Mouse (Mus musculus) MEL (cell line): Measurements from ENCODE around the gene Fmo9.

Experiments used
- CTCF ChIP-seq, 3 experiments: IDR thresholded peaks in 2 of 3; conservative IDR thresholded peaks in 1 of 3; 2 replicates each; pipeline ENCODE4 v1.5.1; 2011 to 2012; ENCODE audit warnings: low read length in 3 of 3, low read depth in 2 of 3, mild to moderate bottlenecking in 2 of 3, improper control_type of control experiment in 1 of 3, inconsistent platforms in 1 of 3, mixed read lengths in 1 of 3, moderate library complexity in 1 of 3; ENCODE audit not compliant: control insufficient read depth in 1 of 3, insufficient read depth in 1 of 3, poor library complexity in 1 of 3, severe bottlenecking in 1 of 3
- EP300 ChIP-seq, 2 experiments: IDR thresholded peaks; 2 replicates each; pipeline ENCODE4 v1.6.1; 2011; ENCODE audit warnings: improper control_type of control experiment in 2 of 2, low read length in 2 of 2, low read depth in 1 of 2, mild to moderate bottlenecking in 1 of 2
- ETS1 ChIP-seq: IDR thresholded peaks from 2 replicates; pipeline ENCODE4 v1.6.1; 2012; ENCODE audit warnings: low read depth, mild to moderate bottlenecking, inconsistent platforms, low read length, improper control_type of control experiment, moderate library complexity
- GATA1 ChIP-seq: IDR thresholded peaks from 2 replicates; pipeline ENCODE4 v1.6.1; 2011; ENCODE audit warnings: low read depth, low read length, improper control_type of control experiment
- HCFC1 ChIP-seq: IDR thresholded peaks from 2 replicates; pipeline ENCODE4 v1.6.1; 2012; ENCODE audit warnings: low read depth, mild to moderate bottlenecking, inconsistent platforms, low read length, improper control_type of control experiment, moderate library complexity
- NELFE ChIP-seq: IDR thresholded peaks from 2 replicates; pipeline ENCODE4 v1.6.1; 2011; ENCODE audit warnings: low read depth, low read length, improper control_type of control experiment
- NRF1 ChIP-seq: IDR thresholded peaks from 2 replicates; pipeline ENCODE4 v1.6.1; 2014; ENCODE audit warnings: low read depth, mild to moderate bottlenecking, inconsistent platforms, low read length, improper control_type of control experiment, moderate library complexity; ENCODE audit not compliant: poor library complexity, insufficient read depth, severe bottlenecking
- POLR2A ChIP-seq, 2 experiments: IDR thresholded peaks; 2 replicates each; pipeline ENCODE4 v1.6.1; 2011 to 2012; ENCODE audit warnings: low read length in 2 of 2, mild to moderate bottlenecking in 2 of 2, control low read depth in 1 of 2, improper control_type of control experiment in 1 of 2, low read depth in 1 of 2, moderate library complexity in 1 of 2; ENCODE audit not compliant: control insufficient read depth in 1 of 2, insufficient read depth in 1 of 2, poor library complexity in 1 of 2
- TCF12 ChIP-seq: IDR thresholded peaks from 2 replicates; pipeline ENCODE4 v1.6.1; 2014; ENCODE audit warnings: low read depth, mild to moderate bottlenecking, inconsistent platforms, low read length, improper control_type of control experiment, moderate library complexity
- USF1 ChIP-seq: IDR thresholded peaks from 2 replicates; pipeline ENCODE4 v1.6.1; 2014; ENCODE audit warnings: low read depth, mild to moderate bottlenecking, inconsistent platforms, low read length, improper control_type of control experiment, moderate library complexity

DNA sequence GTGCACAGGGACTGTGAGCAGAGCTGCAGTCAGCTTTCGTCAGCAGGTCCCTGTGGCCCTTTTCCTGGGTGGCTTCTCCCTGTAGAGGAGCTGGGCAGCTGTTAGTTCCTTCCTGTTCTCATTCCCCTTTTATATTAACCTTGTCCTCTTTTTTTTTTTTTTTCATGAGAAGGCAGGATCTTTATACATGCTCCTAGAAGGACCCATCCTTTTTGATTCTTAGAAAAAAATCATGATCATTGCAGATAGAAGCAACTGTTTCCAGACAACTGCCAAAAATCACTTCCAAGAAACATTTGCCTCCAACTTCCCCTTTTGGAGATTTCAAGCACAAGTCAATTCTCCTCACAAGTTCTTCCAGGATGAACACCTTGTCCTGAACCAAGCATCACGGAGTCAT is 34.1 kb downstream of the Fmo9 start, which contains the start of gene Gm4847:
- TF ChIP-seq USF1 (no peak), CTCF (IDR thresholded peaks at IDR 0.05 in 2 of 3, conservative IDR thresholded peaks at IDR 0.05 in 1 of 3; ENCODE audit: control insufficient read depth in 1 of 3, insufficient read depth in 1 of 3, low read depth in 2 of 3, low read length in 3 of 3, poor library complexity in 1 of 3, severe bottlenecking in 1 of 3) (no peak), ETS1 (no peak), NELFE (no peak), EP300 (IDR thresholded peaks at IDR 0.05; ENCODE audit: low read depth in 1 of 2, low read length in 2 of 2) (no peak), NRF1 (no peak), GATA1 (no peak), HCFC1 (no peak), TCF12 (no peak), POLR2A (IDR thresholded peaks at IDR 0.05; ENCODE audit: control insufficient read depth in 1 of 2, insufficient read depth in 1 of 2, low read depth in 1 of 2, low read length in 2 of 2, poor library complexity in 1 of 2) (no peak)
